Mouse (Mus musculus) erythroblast, embryonic 14.5 days (primary cell): ENCODE results near the gene Wwox.

Source experiments
- GATA1 ChIP-seq: IDR thresholded peaks from 2 replicates; pipeline ENCODE4 v1.6.1; 2012; ENCODE audit warnings: low read length, inconsistent platforms, mixed read lengths
- TAL1 ChIP-seq: IDR thresholded peaks from 3 replicates; pipeline ENCODE4 v1.6.1; 2012; ENCODE audit warnings: low read length, inconsistent platforms, mixed read lengths

GRCm38 (mm10) chr8:115019661-115020060, 580.2 kb downstream of the Wwox start:
- TF ChIP-seq GATA1 (no peak), TAL1 (no peak)
